Mouse (Mus musculus) central nervous system, embryonic 18 days (tissue): ENCODE measurements around the gene Cryzl2. TPM values are rescaled to one million over a fixed set of nuclear protein-coding genes. Genes with fewer than 3 reads are reported as not detected.

Experiments
- polyA plus RNA-seq: library from polyadenylated mRNA; depleted of rRNA; stranded (reverse); fragments of >200 nt; gene quantifications from 2 replicates; pipeline ENCODE4 v1.2.3, GENCODE M21; 2012; rRNA removed

Cryzl2 gene
- polyA plus RNA-seq = 8.1 and 9.3 TPM in 2 replicates

DNA sequence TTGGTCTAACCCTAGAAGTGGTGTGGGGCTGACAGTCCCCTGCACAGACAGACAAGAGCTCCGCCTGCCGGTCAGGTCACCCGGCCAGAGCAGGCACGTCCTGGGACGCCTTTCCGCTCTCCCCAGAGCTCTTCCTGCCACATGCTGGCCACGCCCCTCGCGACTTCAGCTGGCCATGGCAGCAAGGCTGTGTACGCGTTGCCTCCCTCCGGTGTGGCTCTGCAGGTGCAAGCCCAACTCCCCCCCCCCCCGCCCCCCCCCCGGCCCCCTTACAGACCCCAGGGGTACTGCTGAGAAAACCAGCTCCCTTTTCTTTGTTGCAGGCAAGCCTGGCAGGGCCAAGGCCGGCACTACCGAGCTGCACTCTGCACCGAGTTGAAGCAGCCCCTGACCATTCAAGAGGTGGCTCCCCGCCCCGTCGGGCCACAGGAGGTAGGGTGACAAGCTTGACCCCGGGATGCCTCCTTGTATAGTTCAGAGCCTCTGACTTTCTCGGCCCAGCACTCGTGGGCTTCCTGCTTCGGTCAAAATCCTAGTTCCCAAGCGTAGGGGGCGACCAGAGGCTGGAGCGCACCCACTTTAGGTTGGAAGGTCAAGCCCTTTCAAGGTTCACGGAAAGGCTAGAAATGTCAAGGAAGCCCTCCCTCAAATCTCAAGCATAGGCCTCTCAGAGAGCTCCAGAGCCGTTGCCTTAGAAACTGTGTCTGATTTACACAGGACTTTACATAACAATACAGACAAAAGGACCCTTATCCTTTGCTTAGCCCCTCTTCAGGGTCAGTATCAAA, at the start of gene Cryzl2:
Gene Cryzl2 (plus strand): TSS at position 157 of the 788 bp plus-strand sequence.

DNA sequence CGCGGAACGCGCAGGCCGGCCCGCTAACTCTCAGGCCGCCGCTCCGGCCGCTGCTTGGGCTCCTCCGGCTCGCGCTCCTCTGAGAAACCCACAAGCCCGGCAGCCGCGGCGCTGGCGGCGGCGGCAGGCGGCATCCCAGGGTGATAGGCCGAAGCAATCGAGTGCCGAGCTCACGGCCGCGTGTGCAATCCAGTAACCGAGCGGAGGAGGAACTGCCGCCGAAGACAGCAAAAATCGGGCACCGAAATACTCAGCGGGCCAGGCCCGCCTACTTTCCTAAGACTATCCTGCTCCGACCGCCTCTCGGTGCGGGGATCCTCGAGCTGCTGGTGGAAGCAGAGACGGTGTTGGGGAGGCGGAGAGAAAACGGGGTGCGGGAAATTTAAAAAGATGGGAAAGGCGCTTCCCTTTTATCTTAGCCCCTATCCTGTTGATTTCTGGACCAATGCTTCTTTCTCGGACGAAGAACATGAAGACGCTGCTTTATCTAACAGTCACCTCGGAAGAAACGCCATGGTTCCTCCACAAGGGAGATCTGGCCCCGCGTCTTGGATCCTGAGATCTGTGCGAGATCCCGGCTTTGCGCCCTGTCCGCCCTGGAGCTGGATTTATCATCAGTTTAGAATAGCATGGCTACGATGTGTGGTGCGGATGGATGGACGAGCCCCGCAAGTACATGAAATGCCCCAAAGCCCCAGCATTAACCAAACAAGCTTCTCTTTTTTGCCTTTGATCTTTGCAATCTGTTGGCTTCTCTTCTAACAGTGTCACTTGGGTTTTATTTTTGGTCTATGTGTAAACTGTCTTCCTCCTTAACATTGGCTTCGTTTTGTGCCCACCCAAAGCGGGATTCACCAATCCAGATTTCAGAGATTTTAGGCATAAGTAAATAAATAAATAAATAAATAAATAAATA, 45.7 kb upstream of the Cryzl2 start, which contains the start of gene Rasal2:
Gene Rasal2 (minus strand): TSS at position 142 of the 916 bp plus-strand sequence.

GRCm38 (mm10) chr1:157506522-157506921, 48.1 kb downstream of the Cryzl2 start, which contains the start of gene Sec16b:
Sec16b (plus strand) TSS chr1:157506728.

Other genes with a start within 250 kb of the Cryzl2 start
- gene Rasal2, start 46.0 kb upstream of the Cryzl2 start, polyA plus RNA-seq = 26.4 and 27.8 TPM in 2 replicates
- 0.52 and 0.67 TPM in 2 replicates for gene Sec16b, start 48.2 kb downstream of the Cryzl2 start, polyA plus RNA-seq